Mouse (Mus musculus) stomach, postnatal 0 days (tissue): Measurements from ENCODE around the gene Dhrs3. TPM values are rescaled to one million over a fixed set of nuclear protein-coding genes. Genes with fewer than 3 reads are reported as not detected.

Experiments used
- ATAC-seq: fragments of 200-750 bp; cut with Nextera tagmentation; 2 replicates; pipeline ENCODE4 v1.8.0; 2017; ENCODE audit not compliant: low FRiP score, low TSS enrichment
- DNase-seq: peaks from one replicate; pipeline ENCODE4 v3.0.0-alpha.2; 2016; ENCODE audit warnings: low spot score
- H3K27ac ChIP-seq: fragments of 300-500 bp; sonication (generic); replicated peaks from 2 replicates; pipeline ENCODE4 v1.5.1; 2014; ENCODE audit warnings: mild to moderate bottlenecking, control low read depth
- H3K27me3 ChIP-seq: fragments of 300-500 bp; sonication (generic); 2 replicates; pipeline ENCODE4 v1.6.1; 2014; ENCODE audit warnings: low read length; ENCODE audit not compliant: control insufficient read depth, insufficient read depth
- H3K36me3 ChIP-seq: fragments of 300-500 bp; sonication (generic); 2 replicates; pipeline ENCODE4 v1.6.1; 2014; ENCODE audit warnings: low read length, mixed read lengths; ENCODE audit not compliant: control insufficient read depth, insufficient read depth
- H3K4me1 ChIP-seq: fragments of 300-500 bp; sonication (generic); replicated peaks from 2 replicates; pipeline ENCODE4 v1.6.1; 2014; ENCODE audit warnings: antibody characterized with exemption; ENCODE audit not compliant: control insufficient read depth, insufficient read depth
- H3K4me2 ChIP-seq: fragments of 300-500 bp; sonication (generic); replicated peaks from 2 replicates; pipeline ENCODE4 v1.6.1; 2014; ENCODE audit warnings: low read depth, mild to moderate bottlenecking, control low read depth, moderate library complexity
- H3K4me3 ChIP-seq: fragments of 300-500 bp; sonication (generic); 2 replicates; pipeline ENCODE4 v1.5.1; 2014; ENCODE audit warnings: low read depth, low read length, control low read depth
- H3K9ac ChIP-seq: fragments of 300-500 bp; sonication (generic); 2 replicates; pipeline ENCODE4 v1.6.1; 2014; ENCODE audit warnings: mild to moderate bottlenecking, low read length, control low read depth, mixed read lengths
- H3K9me3 ChIP-seq: fragments of 300-500 bp; sonication (generic); 2 replicates; pipeline ENCODE4 v1.6.1; 2016; ENCODE audit warnings: low read length; ENCODE audit not compliant: control insufficient read depth
- CTCF ChIP-seq: IDR thresholded peaks from 2 replicates; pipeline ENCODE4 v1.5.1; 2016; ENCODE audit warnings: antibody characterized with exemption, low read depth, mild to moderate bottlenecking, moderate library complexity
- EP300 ChIP-seq: optimal IDR thresholded peaks from 2 replicates; pipeline ENCODE3; 2016; ENCODE audit warnings: antibody characterized with exemption
- WGBS: fragments of 180-500 bp; shearing (Covaris S2); extraction: QIAGEN DNeasy Blood & Tissue Kit; methylation state at CpG from one replicate; pipeline ENCODE4 v1.1.7; 2014; 5-methylcytosine and 5-hydroxymethylcytosine counted together
- polyA plus RNA-seq: library from polyadenylated mRNA; unstranded; fragments of >200 nt; fragmentation: Nextera tagmentation; extraction: Ambion mirVana; gene quantifications from 2 replicates; pipeline ENCODE4 v1.2.1, GENCODE M21; 2015

The Dhrs3 gene
- polyA plus RNA-seq, 1 experiment from 2014 or later = 103 TPM

GRCm38 (mm10) chr4:144901561-144902111, 9.0 kb downstream of the Dhrs3 start:
- H3K4me3 ChIP-seq = no peak overlapping the region
- H3K9ac ChIP-seq = no peak overlapping the region
- H3K4me2 ChIP-seq = no peak overlapping the region
- ATAC-seq = peak; percentile 85
- DNase-seq = peak; percentile 91
- H3K4me1 ChIP-seq = peaks cover 12% of the 10 kb centered on the region
- H3K27me3 ChIP-seq = no peaks in the 10 kb centered on the region
- H3K27ac ChIP-seq = peak overlapping the region; percentile 76
- 37% methylated on average over 5 of the region's 5 CpGs for WGBS
- peaks cover 4% of the 10 kb centered on the region; the same call in 1 of the 2 replicates for H3K36me3 ChIP-seq
- no peaks in the 10 kb centered on the region for H3K9me3 ChIP-seq
- no peak for TF ChIP-seq EP300
- TF ChIP-seq CTCF = no peak

GRCm38 (mm10) chr4:144903088-144903487, 10.5 kb downstream of the Dhrs3 start:
- Histone ChIP-seq H3K9ac (no peak overlapping the region), H3K27ac (peak overlapping the region; percentile 76), H3K4me2 (no peak overlapping the region), H3K36me3 (peaks cover 4% of the 10 kb centered on the region; the same call in 1 of the 2 replicates), H3K27me3 (no peaks in the 10 kb centered on the region), H3K4me1 (peaks cover 12% of the 10 kb centered on the region), H3K4me3 (no peak overlapping the region), H3K9me3 (no peaks in the 10 kb centered on the region)
- DNase-seq = no peak
- ATAC-seq = no peak
- TF ChIP-seq EP300 (no peak), CTCF (no peak)
- WGBS = 82% methylated on average over 1 of the region's 1 CpGs

- H3K9me3 ChIP-seq = no peaks in the 10 kb centered on the region
- 41% methylated on average over 3 of the region's 3 CpGs for WGBS
- H3K4me1 ChIP-seq = peaks cover 13% of the 10 kb centered on the region
- DNase-seq (peak; percentile 78), ATAC-seq (peak; percentile 76)
- H3K36me3 ChIP-seq = peaks cover under 1% of the 10 kb centered on the region; the same call in 1 of the 2 replicates
- TF ChIP-seq EP300 (no peak), CTCF (no peak)
- no peak overlapping the region for H3K4me3 ChIP-seq
- H3K27me3 ChIP-seq = no peaks in the 10 kb centered on the region
- H3K9ac ChIP-seq = no peak overlapping the region
- no peak overlapping the region for H3K4me2 ChIP-seq
- peak overlapping the region; percentile 76 for H3K27ac ChIP-seq
Observed at GRCm38 (mm10) chr4:144903932-144904331, 11.3 kb downstream of the Dhrs3 start.

- whole genome bisulfite sequencing = 56% methylated on average over 5 of the region's 5 CpGs
- ATAC-seq (no peak), DNase-seq (no peak)
- H3K27me3 ChIP-seq = no peaks in the 10 kb centered on the region
- no peak overlapping the region for H3K4me3 ChIP-seq
- TF ChIP-seq EP300 = no peak
- no peak for TF ChIP-seq CTCF
- H3K9ac ChIP-seq = no peak overlapping the region
- no peaks in the 10 kb centered on the region for H3K9me3 ChIP-seq
- H3K4me2 ChIP-seq = no peak overlapping the region
- peak overlapping the region; percentile 71 for H3K27ac ChIP-seq
- H3K4me1 ChIP-seq = peaks cover 13% of the 10 kb centered on the region
- H3K36me3 ChIP-seq = no peaks in the 10 kb centered on the region
Observed at GRCm38 (mm10) chr4:144905128-144905527, 12.5 kb downstream of the Dhrs3 start.

- H3K4me1 ChIP-seq = peaks cover 13% of the 10 kb centered on the region
- H3K27ac ChIP-seq = peak overlapping the region; percentile 71
- 53% methylated on average over 8 of the region's 8 CpGs for WGBS
- no peaks in the 10 kb centered on the region for H3K27me3 ChIP-seq
- ATAC-seq (peak; percentile 18; the same call in 1 of the 2 replicates), DNase-seq (peak; percentile 33)
- H3K9me3 ChIP-seq = no peaks in the 10 kb centered on the region
- no peak overlapping the region for H3K4me3 ChIP-seq
- H3K4me2 ChIP-seq = no peak overlapping the region
- TF ChIP-seq CTCF = no peak
- no peak for TF ChIP-seq EP300
- no peaks in the 10 kb centered on the region for H3K36me3 ChIP-seq
- no peak overlapping the region for H3K9ac ChIP-seq
Observed at GRCm38 (mm10) chr4:144906001-144906889, 13.6 kb downstream of the Dhrs3 start.
